Mouse (Mus musculus) layer of hippocampus, adult 11-12 months (tissue): ENCODE measurements at regions not wholly inside any gene's neighbourhood (a gene's known extent, or its start where the extent isn't known, plus 50 kb on each side); places are given as distances from the start of the nearest gene placed in this dataset.
A peak's percentile ranks its signal among the peaks of the same experiment; 100 is the strongest.
"Not testable (repeated sequence)": the region's sequence is repeated elsewhere in the genome, so short reads cannot be mapped to it uniquely, and the experiment has no call there.

ENCODE experiments used
- DNase-seq: peaks from one replicate; pipeline ENCODE4 v3.0.0; 2022; ENCODE audit warnings: low spot score

DNA sequence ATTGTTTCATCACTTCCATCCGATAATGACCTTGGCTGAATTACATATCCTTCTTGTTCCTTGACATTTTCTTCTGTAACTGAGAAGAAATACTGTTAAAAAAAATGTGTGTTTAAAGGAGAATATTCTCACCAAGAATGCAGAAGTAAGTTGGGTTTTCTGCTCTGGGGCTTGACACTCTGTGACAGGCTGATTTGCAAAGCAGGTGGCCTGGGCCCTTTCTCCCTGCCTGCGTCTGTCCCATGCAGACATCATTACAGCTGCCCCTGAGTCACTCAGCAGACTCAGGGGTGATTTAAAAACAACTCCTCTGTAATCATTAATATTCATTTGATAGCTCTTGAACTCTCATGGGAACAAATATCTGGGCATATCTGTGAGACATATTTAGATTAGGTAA is 229.4 kb upstream of the Synpr start:
- DNase-seq = no peak

DNA sequence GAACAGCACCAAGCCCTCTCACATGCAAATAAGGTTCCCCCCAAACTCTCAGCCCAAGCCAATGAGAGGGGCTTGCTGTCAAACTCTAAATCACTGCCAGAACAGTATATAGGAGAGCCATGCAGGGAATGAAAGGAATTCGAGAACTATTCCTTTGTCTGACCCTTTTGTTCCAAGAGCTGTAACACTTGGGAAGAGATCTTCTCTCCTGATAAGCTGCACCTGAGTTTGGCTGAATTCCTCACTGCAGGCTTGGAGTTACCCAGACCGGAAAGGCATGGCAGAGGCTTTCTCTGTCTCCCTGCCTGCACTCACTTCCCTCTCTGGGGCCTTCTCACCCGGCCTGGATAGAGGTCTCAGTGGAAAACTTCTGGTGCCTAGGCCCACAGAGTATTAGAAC is 219.7 kb upstream of the Cadps start:
- DNase-seq = not testable (repeated sequence)

DNA sequence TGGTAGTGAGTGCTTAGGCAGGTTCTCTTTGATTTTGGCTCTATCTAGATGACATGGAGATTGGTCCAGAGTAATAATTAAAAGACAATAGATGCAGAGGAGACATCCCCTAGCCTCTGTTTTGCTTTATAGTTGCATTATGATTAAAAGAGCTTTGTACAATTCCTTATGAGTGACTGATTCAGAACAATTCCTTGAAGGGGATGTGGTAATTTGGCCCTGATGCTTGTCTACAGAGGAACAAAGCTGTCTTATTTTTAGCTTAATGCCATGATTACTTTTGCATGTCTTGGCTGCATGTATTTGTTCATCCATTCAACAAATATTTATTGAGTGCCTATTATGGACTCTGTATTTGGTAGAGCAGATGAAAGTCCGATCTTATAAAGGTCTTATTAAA is 218.9 kb upstream of the Cadps start:
- no peak for DNase-seq

DNA sequence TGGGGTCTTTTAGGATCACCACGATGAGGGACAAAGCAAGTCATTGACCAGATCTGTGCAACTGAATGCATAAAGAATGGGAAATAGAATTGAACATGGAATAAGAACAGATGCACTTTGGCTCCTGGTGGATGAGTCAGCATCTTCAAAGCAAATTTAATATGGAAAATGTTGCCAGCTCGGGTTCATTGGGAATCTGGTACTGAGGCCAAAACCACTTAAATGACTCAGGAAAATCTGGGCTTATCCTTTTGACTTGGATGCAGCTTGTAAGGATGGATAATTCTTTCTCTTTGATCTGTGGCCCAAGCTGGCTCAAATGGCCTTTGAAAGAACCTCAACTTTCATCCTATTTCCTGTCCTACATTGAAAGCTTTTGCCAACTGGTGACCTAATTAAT is 217.3 kb upstream of the Cadps start:
- DNase-seq = no peak

DNA sequence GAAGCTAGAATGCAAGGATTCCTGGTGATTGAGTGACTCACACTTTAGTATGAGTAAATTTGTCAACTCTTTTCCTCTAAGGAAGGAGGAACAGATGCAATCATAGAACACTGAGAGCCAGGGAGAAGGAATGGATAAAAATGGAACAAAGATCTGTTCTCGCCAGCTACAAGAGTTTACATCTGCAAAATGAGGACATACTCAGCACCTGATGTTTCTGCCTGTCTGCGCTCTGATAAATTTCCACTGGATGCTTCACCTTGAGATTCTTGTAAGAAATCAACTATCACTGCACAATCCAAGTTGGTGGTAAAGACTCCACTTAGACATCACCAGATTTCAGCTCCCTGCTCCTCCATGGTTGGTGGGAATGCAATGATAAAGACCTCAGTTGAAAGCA is 214.5 kb upstream of the Cadps start:
- peak; percentile 19 for DNase-seq

DNA sequence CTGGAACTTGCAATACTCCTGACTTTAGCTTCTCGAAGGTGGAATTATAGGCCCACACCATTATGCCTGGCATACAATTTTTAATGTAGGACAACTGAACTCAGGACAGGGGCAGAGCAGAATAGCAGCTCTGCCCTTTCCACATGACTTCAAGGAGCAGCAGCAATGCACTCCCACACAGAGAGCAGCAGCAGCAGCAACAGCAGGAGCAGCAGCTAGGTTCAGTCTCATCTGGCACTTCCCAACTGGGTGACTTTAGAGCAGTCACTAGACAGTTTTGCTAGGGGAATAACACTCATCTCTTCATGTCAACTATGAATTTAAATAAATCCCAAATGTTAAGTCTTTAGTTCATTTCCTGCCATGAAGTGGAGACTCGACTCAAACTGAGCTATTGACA is 206.9 kb upstream of the Cadps start:
- DNase-seq = no peak

DNA sequence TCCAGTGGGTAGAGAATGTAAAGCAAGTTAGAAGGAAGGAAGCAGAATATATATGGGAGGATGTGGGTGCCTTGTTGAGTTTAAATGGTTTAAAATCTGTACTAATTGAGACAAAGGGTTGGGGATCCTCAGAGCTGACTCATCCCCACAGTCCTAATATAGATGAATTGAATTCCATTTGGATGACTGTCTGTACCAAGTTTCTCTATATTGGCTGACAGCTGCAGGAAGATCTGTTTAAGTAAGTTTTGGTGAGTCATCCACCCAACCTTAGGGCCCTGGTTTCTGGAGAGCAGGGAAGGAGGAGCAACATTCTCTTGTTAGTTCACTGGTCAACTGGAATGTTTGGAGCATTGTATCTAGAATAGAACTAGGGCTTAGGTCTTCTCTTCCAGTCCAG is 199.9 kb upstream of the Cadps start:
- no peak for DNase-seq

DNA sequence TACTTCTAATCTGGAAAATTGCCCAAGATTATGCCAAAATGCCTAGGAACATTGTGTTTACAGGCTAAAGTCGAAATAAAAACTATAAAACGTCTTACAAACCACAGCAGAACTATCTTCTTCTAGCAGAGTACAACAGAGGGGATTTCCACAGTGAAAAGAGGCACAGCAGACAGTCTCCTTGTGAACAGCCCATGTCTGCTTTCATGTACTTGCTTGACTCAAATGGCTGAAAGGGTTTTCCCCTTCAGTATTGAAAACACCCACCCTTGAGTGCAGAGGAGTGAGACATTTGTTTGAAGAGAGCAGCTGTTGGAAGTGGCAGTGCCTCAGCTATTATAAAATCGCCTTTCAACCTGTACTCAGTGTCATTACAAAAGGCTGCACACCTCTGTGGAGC is 188.2 kb upstream of the Cadps start:
- no peak for DNase-seq

DNA sequence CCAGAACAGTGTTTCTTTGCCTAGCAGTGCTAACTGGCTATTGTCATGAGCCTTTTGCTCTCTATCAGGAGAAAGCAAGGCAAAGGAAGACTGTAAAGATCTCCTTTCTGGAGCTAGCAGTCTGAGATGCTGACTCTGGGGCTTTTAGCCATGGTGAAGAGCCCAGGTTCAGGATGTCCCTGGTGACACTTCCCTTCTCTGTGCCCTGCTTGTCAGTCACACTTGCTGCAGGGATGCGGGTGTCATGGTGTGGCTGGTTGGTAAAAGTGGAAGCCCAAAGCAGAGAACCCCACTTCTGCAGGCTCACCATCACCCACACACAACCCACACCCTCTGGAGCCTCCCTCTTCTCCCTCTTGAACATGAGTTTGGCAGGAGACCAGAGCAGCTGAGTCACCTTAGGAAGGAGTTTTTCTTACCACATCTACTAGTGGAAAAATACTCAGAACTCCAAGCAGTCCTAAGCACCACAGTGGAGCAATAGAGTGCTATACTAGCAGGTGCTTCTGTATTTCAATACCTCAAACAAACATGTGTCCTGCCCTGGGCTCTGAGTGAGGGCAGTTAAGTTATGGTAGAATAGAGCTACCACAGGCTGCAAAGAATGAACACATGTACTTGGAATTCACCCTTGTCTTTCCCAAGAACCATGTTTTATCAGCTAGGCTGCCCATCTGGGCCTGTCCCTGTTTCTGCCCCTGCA is 178.3 kb upstream of the Cadps start:
- peak; percentile 59 for DNase-seq

DNA sequence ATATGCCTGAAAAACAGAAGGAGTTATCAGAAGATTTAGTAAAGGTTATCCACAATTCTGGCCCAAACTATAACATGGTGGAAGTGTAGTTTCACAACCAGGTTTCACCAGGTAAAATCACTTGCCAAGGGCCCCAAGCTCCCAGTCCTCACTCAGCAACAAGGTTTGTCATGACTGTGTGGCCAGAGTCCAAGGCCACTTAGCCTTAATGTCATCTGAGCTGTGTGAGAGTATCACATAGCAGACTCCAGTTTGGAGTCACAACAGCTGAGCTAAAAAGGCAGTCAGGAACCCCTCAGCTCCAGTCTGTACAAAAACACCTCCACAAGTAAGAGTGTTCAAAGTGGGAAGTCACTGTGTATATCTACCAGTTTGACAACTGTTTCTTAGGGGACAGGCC is 156.5 kb upstream of the Cadps start:
- no peak for DNase-seq

DNA sequence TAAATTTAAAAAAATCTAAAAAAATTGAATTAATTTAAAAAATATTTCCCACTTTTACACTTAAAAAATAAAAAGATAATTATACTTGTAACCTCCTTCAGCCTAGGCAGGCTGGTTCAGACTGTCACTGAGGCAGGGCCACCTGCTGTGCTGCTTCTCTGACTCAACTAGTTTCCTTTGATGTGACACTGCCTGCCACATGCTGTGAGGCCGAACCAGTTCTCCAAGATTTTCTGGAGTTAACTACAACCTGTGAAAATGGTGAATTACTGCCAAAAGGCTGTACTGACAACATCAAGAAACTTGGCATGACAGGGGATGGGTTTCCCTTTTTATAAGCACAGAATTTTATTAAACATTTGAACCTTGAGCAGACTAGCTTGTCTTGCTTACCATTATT is 143.6 kb upstream of the Cadps start:
- DNase-seq = no peak

DNA sequence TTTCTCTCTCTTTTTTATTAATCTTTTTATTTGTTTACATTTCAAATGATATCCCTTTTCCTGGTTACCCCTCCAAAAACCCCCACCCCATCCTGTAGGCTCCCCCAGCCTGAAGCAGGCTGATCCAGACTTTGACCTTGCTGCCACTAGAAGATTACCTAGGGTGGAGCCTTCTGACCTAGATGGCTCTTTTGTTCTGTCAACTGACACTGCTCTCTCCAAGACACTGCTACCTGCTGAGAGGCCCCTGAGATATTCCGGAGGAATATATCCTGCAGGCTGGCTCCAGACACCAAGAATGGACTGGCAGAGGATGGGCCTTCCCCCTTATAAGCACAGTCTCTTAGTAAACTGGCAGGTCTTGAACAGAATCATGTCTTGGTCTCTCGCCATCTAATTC is 135.0 kb upstream of the Cadps start:
- not testable (repeated sequence) for DNase-seq

DNA sequence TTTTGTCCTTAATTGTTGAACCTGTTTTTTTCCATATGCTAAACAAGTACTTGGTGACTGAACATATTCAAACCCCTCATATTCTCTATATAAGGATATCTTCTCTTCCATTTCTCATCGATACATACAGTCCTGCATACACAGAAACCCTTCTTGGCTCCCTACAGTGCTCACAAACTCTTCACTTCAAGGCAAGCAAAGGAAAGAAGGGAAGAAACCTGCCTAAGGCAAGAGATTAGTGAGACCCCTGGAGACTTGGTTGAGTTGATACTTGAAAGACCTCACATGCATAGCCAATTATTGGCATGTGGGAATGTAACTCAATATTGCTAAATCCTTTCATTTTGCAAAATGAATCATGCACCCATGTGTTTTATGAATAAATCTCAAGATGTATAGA is 128.0 kb upstream of the Cadps start:
- no peak for DNase-seq

DNA sequence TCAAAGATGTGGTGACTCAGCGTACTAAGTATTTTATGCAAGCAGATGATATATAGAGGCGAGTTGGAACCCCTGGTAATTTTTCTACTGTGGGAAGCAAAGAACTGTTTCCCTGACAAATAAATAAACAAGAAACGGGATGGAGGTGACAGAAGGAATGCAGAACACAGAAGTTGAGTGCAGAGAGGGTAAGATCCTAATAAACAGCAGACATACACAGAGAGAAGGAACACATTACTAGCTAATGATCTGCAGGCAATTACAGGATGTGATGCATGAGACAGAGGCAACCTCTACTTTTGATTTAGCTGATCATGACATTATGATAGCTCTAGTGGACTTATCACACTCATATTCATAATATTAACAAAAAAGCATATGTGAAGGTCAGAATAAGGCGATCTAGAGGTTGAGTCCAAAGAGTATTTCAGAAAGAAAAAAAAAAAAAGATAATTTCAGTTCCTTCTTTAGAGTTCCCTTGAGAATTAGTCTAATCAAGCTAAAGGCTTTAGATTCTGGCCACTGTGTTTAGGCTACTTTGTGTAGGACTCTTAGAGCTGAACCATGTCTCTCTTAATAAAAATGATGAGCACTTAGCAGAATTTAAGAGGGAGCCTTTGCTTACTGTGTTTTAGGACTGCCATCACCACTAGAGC is 115.9 kb upstream of the Cadps start:
- DNase-seq = no peak

DNA sequence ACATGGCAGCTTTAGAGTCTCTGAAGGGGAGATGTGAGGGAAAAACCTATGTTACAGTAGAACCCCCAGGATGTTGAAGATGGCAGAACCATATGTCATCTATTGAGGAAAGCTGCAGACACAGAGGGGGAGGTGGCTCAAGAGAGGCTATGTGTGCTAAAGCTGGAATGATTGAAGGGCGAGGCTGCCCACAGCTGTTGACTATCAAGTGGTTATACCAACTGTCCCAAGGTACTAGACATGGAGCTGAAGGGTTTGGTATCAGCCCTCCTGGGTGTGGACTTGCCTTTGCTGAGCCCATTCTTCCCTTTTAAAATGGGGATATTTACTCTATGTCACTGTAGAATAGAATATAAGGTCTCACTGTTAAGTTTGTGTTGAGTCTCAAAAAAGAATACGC is 113.5 kb upstream of the Cadps start:
- no peak for DNase-seq

DNA sequence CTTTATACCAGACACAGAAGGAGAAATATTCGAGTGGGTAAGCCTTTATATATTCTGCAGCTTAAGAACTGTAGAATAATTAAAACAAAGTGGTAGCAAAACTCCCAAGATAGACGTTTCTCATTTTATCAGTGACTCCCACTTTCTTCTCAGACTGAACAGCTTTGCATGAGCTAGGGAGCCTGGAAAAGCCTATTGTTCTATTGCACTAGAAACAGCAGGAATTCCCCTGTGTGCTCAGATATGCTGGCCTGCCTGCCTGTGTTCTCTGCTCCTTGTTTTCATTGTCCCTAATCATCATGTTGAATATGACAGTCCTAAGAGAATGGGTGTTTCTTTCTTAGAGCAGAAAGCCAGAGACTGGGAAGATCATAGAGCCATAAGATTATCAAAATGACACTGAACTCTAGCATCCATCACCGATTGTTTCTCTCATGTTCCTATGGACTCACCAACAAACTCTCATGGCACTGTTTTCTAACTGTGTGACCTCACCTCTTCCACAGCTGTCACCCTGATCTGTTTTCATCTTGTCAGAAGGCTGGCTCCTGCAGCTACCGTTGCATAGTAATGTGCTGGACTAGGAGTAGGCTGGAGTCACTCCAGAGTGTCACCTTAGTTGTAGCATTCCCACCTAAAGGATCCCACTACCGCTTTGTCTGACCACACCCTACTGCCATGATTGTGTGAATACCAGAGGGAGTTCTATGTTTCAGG is 108.9 kb upstream of the Cadps start:
- DNase-seq = no peak

DNA sequence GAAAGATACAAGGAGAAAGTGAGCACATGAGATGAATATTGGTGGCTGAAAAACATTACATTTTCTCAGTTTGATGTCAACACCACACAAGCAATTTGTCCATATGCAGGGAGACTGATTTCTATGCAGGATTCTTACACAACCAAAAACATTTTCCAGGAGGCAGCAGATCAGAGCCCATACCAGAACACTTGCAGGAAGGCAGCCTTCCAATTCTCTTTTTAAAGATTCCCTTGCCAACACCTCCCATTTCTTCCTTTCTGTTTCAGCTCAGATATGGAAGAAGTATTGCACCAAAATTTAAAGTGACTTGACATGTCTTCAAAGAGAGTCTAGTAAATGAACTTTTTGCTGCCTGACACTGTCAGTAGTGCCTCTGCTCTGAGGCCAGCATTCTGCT is 100.7 kb upstream of the Cadps start:
- DNase-seq = peak; percentile 3

DNA sequence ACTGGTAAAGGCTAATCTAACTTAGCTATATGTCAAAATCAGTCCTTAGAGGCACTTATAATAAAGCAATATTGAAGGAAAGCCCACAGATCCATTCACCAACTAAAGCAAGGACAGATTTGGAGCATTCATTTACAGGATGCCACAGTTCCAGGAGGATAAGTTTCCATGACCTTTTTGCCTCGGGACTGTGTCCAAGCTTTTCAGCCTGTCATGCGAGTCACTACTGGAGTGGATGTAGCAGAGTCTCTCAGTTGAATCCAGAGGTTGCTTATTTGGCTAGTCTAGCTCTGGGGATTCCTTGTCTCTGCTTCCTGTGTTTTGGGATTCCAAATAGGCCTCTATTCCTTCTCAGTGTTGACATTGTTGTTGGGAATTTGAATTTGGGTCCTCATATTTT is 92.6 kb upstream of the Cadps start:
- DNase-seq = no peak

DNA sequence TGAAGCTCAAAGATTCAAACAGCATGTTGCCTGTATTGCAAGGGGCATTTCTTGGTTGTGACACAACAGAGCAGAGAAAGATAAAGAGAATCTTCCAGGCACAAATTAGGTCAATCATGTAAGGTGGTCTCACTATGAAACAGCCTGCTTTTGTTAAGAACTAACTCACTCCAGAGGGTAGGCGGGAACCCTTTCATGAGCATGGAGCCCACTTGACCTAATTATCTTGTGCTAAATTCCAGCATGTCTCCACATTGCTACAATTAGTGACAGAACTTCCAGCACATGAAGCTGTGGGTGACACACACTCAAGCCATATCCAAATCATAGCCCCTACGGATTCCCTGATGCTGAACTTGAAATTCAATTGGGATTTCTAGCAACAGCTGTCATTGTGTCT is 91.1 kb upstream of the Cadps start:
- no peak for DNase-seq

DNA sequence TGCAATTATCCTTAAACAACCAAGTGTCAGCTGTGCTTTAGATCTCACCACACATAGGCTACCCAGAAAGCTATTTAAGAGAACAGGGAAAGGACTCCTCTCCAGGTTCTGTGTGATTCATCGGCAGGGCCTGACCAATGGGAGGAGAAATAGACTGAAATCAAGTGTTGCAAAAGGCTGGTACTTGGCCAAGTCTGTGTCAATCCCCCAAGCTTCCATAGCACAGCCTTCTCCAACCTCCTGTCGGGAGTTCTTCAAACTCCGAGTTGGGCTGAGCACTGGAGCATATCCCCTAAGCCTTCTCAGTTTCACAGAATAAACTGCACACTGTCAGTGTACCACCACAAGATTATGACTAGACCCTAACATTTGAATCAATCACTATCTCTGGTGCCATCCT is 90.5 kb upstream of the Cadps start:
- no peak for DNase-seq

DNA sequence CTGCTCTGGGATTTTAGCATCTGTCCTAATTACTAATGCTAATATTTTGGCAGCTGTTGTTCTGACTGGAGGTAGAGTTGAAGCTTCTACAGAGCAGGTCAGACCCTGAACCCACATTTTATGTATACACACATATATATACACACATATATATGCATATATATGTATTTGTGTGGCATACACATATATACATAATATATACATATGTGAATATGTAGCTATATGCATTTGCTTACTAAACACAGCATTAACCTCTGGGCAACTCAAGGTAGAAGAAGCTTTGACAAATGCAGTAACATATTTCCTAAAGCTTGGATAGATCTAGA is 54.4 kb upstream of the Cadps start:
- no peak for DNase-seq

DNA sequence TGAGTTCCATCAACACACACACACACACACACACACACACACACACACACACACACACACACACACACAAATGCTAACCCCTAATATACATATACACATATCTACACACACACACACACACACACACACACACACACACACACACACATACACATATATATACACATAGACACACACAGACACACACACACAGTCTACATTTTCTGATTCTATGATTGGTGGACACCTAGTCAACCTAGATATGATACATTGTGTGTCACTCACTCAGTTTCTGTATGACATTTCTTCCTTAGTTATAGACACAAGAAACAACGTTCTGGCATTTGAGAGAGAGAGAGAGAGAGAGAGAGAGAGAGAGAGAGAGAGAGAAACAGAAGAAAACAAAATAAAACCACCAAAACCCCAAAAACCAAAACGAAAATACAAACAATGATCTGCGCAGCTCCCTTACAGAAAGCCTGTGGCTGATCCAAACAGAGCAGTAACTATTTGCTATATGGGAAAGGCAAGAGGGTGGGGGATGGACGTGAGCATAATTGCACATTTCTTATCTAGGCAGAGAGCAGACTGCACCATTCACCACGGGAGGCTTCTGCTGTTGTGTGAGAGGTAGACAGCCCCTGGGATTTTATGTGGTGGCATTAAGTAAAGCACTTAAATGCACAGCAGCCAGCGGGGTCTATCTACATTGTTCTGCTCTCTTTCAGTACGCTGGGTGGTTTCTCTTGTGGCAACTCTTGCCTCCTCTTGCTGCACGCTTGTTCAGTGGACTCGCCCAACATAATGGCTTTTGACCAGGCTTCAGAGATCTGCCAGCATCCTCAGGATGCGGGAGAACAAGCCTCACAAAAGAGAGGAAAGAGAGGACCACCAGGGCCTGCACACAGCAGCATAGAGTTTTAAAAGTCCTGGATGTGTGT is 53.8 kb upstream of the Cadps start:
- DNase-seq = peak; percentile 4
